ENCODE assay signal across 9 mouse cellular contexts in genomic region chr4:155164550-155164949, GRCm38 (mm10). TPM values are rescaled to one million over a fixed set of nuclear protein-coding genes. Genes with fewer than 3 reads are reported as not detected.
DNase-seq lines count a peak whose midpoint lies in the region; ATAC-seq and TF ChIP-seq lines count a peak whose summit lies in the region.
"Had no signal": no experiment of that assay in that cellular context is flagged by ENCODE, and none has a peak within 500 bp of the region (broad histone marks: within the 10 kb centered on the region; RNA-seq: fewer than 3 reads in every experiment).

No protein-coding gene starts in this region.

- H3K4me1 ChIP-seq in midbrain, embryonic 13.5 days (replicated peaks), result peaks cover 44% of the 10 kb centered on the region
- peaks cover 20% of the 10 kb centered on the region for H3K4me1 ChIP-seq in midbrain, embryonic 11.5 days (ENCODE audit: control insufficient read depth, insufficient read depth, low read length)
- H3K4me1 ChIP-seq in cerebellum, adult 2 months (ENCODE audit: control insufficient read depth, insufficient read depth, low read length), result peaks cover 84% of the 10 kb centered on the region
- peaks cover 57 to 78% of the 10 kb centered on the region in 2 experiments for H3K4me1 ChIP-seq in heart, embryonic 14.5 days (ENCODE audit: control insufficient read depth in 2 of 2, insufficient read depth in 2 of 2, low read length in 2 of 2)

- 83% methylated on average over 6 of the region's 6 CpGs for WGBS in midbrain, embryonic 13.5 days
- WGBS in midbrain, embryonic 11.5 days, result 89% methylated on average over 6 of the region's 6 CpGs
- WGBS in cerebellum, adult 2 months, result 18% methylated on average over 6 of the region's 6 CpGs
- WGBS in heart, embryonic 14.5 days, result 15% methylated on average over 6 of the region's 6 CpGs

- no peak for DNase-seq in midbrain, embryonic 11.5 days (ENCODE audit: low spot score, missing footprints)
- peak; percentile 76 to 83 for DNase-seq in cerebellum, adult 2 months
- peak; percentile 89 to 90 for DNase-seq in kidney, postnatal 25 days
- no peak for DNase-seq in ovary, postnatal 36 days (ENCODE audit: low spot score)
- DNase-seq in frontal cortex, postnatal 25 days (ENCODE audit: low spot score in 2 of 2), result no peak
- DNase-seq in layer of hippocampus, postnatal 10 days (ENCODE audit: low spot score in 2 of 2), result no peak

- peak overlapping the region; percentile 16; the same call in 1 of the 2 replicates for H3K27ac ChIP-seq in midbrain, embryonic 13.5 days
- H3K27ac ChIP-seq in midbrain, embryonic 11.5 days (ENCODE audit: low read depth, low read length), result no peak overlapping the region
- H3K27ac ChIP-seq in cerebellum, adult 2 months (ENCODE audit: insufficient read depth, low read length), result peak overlapping the region; percentile 41
- H3K27ac ChIP-seq in heart, embryonic 14.5 days (replicated peaks in 1 of 2; ENCODE audit: control insufficient read depth in 1 of 2, insufficient read depth in 1 of 2, low read depth in 2 of 2, low read length in 2 of 2), result peak overlapping the region; percentile 44 to 77

- no peak for TF ChIP-seq POLR2A in cerebellum, adult 2 months (IDR thresholded peaks at IDR 0.05; ENCODE audit: borderline replicate concordance, insufficient read depth, low read length)

- H3K4me3 ChIP-seq in midbrain, embryonic 13.5 days (replicated peaks), result no peak overlapping the region
- no peak overlapping the region for H3K4me3 ChIP-seq in midbrain, embryonic 11.5 days (ENCODE audit: low read depth, low read length)
- H3K4me3 ChIP-seq in cerebellum, adult 2 months (replicated peaks; ENCODE audit: insufficient read depth, low read depth, low read length), result no peak overlapping the region
- no peak overlapping the region for H3K4me3 ChIP-seq in heart, embryonic 14.5 days (ENCODE audit: control insufficient read depth in 1 of 2, insufficient read depth in 1 of 2, low read depth in 1 of 2, low read length in 2 of 2)
- H3K4me3 ChIP-seq: midbrain, embryonic 12.5 days had no signal

- peaks cover 3% of the 10 kb centered on the region for H3K36me3 ChIP-seq in midbrain, embryonic 13.5 days
- H3K36me3 ChIP-seq in midbrain, embryonic 11.5 days (ENCODE audit: control insufficient read depth, insufficient read depth, low read length), result no peaks in the 10 kb centered on the region
- peaks cover 9% of the 10 kb centered on the region; the same call in 1 of the 2 replicates for H3K36me3 ChIP-seq in heart, embryonic 14.5 days (ENCODE audit: control insufficient read depth, insufficient read depth, low read length)

- no peak overlapping the region for H3K9ac ChIP-seq in midbrain, embryonic 13.5 days (replicated peaks)
- H3K9ac ChIP-seq in midbrain, embryonic 11.5 days (ENCODE audit: low read length), result no peak overlapping the region
- no peak overlapping the region for H3K9ac ChIP-seq in heart, embryonic 14.5 days (ENCODE audit: low read length)
- H3K9ac ChIP-seq: midbrain, embryonic 12.5 days had no signal

- ATAC-seq in midbrain, embryonic 13.5 days, result no peak
- ATAC-seq in midbrain, embryonic 11.5 days (ENCODE audit: low FRiP score), result no peak
- ATAC-seq in heart, embryonic 14.5 days (ENCODE audit: insufficient number of reproducible peaks, insufficient read depth, low FRiP score, low read depth), result peak; percentile 79

- no peaks in the 10 kb centered on the region for H3K9me3 ChIP-seq in midbrain, embryonic 13.5 days
- H3K9me3 ChIP-seq in midbrain, embryonic 11.5 days (ENCODE audit: control insufficient read depth, low read length), result no peaks in the 10 kb centered on the region
- H3K9me3 ChIP-seq in heart, embryonic 14.5 days (ENCODE audit: control insufficient read depth, low read length), result no peaks in the 10 kb centered on the region
- H3K9me3 ChIP-seq: midbrain, embryonic 12.5 days had no signal

- H3K27me3 ChIP-seq in midbrain, embryonic 13.5 days, result no peaks in the 10 kb centered on the region
- no peaks in the 10 kb centered on the region for H3K27me3 ChIP-seq in midbrain, embryonic 11.5 days (ENCODE audit: control insufficient read depth, insufficient read depth, low read length)
- H3K27me3 ChIP-seq in cerebellum, adult 2 months (ENCODE audit: control insufficient read depth, insufficient read depth, low read length), result no peaks in the 10 kb centered on the region
- H3K27me3 ChIP-seq in heart, embryonic 14.5 days (ENCODE audit: control insufficient read depth, insufficient read depth, low read length), result no peaks in the 10 kb centered on the region
- H3K27me3 ChIP-seq: midbrain, embryonic 12.5 days had no signal

- H3K4me2 ChIP-seq in midbrain, embryonic 13.5 days (replicated peaks), result no peak overlapping the region
- H3K4me2 ChIP-seq in midbrain, embryonic 11.5 days, result no peak overlapping the region
- H3K4me2 ChIP-seq in heart, embryonic 14.5 days (ENCODE audit: low read length), result 0 out of 2 replicates have a peak overlapping the region, but pooled peaks have one; percentile 9
- H3K4me2 ChIP-seq: midbrain, embryonic 12.5 days had no signal

- TF ChIP-seq CTCF in cerebellum, adult 2 months (IDR thresholded peaks at IDR 0.05; ENCODE audit: borderline replicate concordance, insufficient read depth, low read depth, low read length), result no peak

RNA-seq across cellular contexts. Expression of gene Ski, which starts 57.8 kb away (rescaled TPM):
- polyA plus RNA-seq in midbrain, embryonic 13.5 days (2015; fragmentation: Nextera tagmentation; extraction: Ambion mirVana), result 9.3 and 9.9 TPM in 2 replicates
- polyA plus RNA-seq in midbrain, embryonic 11.5 days (2014; fragmentation: Nextera tagmentation; extraction: Ambion mirVana), result 12.7 and 13.6 TPM in 2 replicates
- 87.2 and 106 TPM in 2 replicates for polyA plus RNA-seq in cerebellum, adult 2 months (2012; rRNA removed)
- 16.2 TPM in 2 replicates for polyA plus RNA-seq in heart, embryonic 14.5 days (2014; fragmentation: Nextera tagmentation; extraction: Ambion mirVana)
- 100 to 1,000 TPM; 118 TPM for total RNA-seq in layer of hippocampus, postnatal 10 days (2021)

Comparison
In these comparisons a context has a peak if more than half of its experiments do, and no peak if none do; other contexts are left out.
1. DNase-seq: peak in cerebellum, adult 2 months (2 of 2) and kidney, postnatal 25 days (2 of 2); none in midbrain, embryonic 11.5 days (single experiment), ovary, postnatal 36 days (single experiment), frontal cortex, postnatal 25 days (0 of 2) and layer of hippocampus, postnatal 10 days (0 of 2).